Comparison of ENCODE assay signal across 8 mouse cellular contexts in genomic region chr9:66069583-66069982, GRCm38 (mm10). TPM values are rescaled to one million over a fixed set of nuclear protein-coding genes. Genes with fewer than 3 reads are reported as not detected.
DNase-seq lines count a peak whose midpoint lies in the region; ATAC-seq lines count a peak whose summit lies in the region.

Snx22 (minus strand) TSS chr9:66069719.

- H3K9me3 ChIP-seq in forebrain, embryonic 10.5 days = peaks cover 6% of the 10 kb centered on the region; the same call in 1 of the 2 replicates
- H3K9me3 ChIP-seq in heart, embryonic 14.5 days (ENCODE audit: control insufficient read depth, low read length) = no peaks in the 10 kb centered on the region
- H3K9me3 ChIP-seq in liver, embryonic 16.5 days (replicated peaks; ENCODE audit: control insufficient read depth, low read length) = no peaks in the 10 kb centered on the region
- H3K9me3 ChIP-seq in neural tube, embryonic 11.5 days (ENCODE audit: control insufficient read depth, low read length) = no peaks in the 10 kb centered on the region
- H3K9me3 ChIP-seq in stomach, embryonic 15.5 days = no peaks in the 10 kb centered on the region

- peak within 1 kb of the TSS; percentile 64 for H3K4me3 ChIP-seq in forebrain, embryonic 10.5 days
- peak within 1 kb of the TSS; percentile 51 to 53 for H3K4me3 ChIP-seq in heart, embryonic 14.5 days (ENCODE audit: control insufficient read depth in 1 of 2, insufficient read depth in 1 of 2, low read depth in 1 of 2, low read length in 2 of 2)
- H3K4me3 ChIP-seq in liver, embryonic 16.5 days (ENCODE audit: low read depth, low read length) = peak within 1 kb of the TSS; percentile 86
- peak within 1 kb of the TSS; percentile 45 for H3K4me3 ChIP-seq in neural tube, embryonic 11.5 days (ENCODE audit: low read depth, low read length)
- peak within 1 kb of the TSS; percentile 48 for H3K4me3 ChIP-seq in stomach, embryonic 15.5 days (replicated peaks)

- DNase-seq in CD8-positive naive resting alpha-beta T cell, adult 2 months (ENCODE audit: low read depth in 2 of 2, low spot score in 2 of 2) = peak; percentile 38 to 60
- DNase-seq in c-Kit-positive CD71-negative TER-119-negative erythroid progenitor cells, embryonic 14.5 days (ENCODE audit: low read depth) = peak; percentile 83
- peak; percentile 74 for DNase-seq in forebrain, embryonic 10.5 days (ENCODE audit: extremely low spot score, low spot score)
- peak; percentile 89 for DNase-seq in kidney, postnatal 10 days
- DNase-seq in neural tube, embryonic 11.5 days (ENCODE audit: low spot score) = peak; percentile 83

- H3K4me1 ChIP-seq in forebrain, embryonic 10.5 days = peaks cover 21% of the 10 kb centered on the region
- H3K4me1 ChIP-seq in heart, embryonic 14.5 days (ENCODE audit: control insufficient read depth in 2 of 2, insufficient read depth in 2 of 2, low read length in 2 of 2) = peaks cover 6 to 12% of the 10 kb centered on the region in 2 experiments
- H3K4me1 ChIP-seq in liver, embryonic 16.5 days (ENCODE audit: control insufficient read depth, low read depth, low read length) = peaks cover 23% of the 10 kb centered on the region
- H3K4me1 ChIP-seq in neural tube, embryonic 11.5 days (ENCODE audit: control insufficient read depth, insufficient read depth, low read length) = no peaks in the 10 kb centered on the region
- H3K4me1 ChIP-seq in stomach, embryonic 15.5 days = peaks cover 6% of the 10 kb centered on the region

- ATAC-seq in heart, embryonic 14.5 days (ENCODE audit: insufficient number of reproducible peaks, insufficient read depth, low FRiP score, low read depth) = peak; percentile 76
- ATAC-seq in liver, embryonic 16.5 days (ENCODE audit: low read depth) = peak; percentile 97
- peak; percentile 53; the same call in 1 of the 2 replicates for ATAC-seq in neural tube, embryonic 11.5 days (ENCODE audit: insufficient read depth, low FRiP score, low TSS enrichment)
- peak; percentile 97 for ATAC-seq in stomach, embryonic 15.5 days (ENCODE audit: insufficient read depth, low FRiP score, low read depth)

- WGBS in forebrain, embryonic 10.5 days = under 1% methylated on average over 22 of the region's 22 CpGs
- under 1% methylated on average over 21 of the region's 22 CpGs for WGBS in heart, embryonic 14.5 days
- WGBS in liver, embryonic 16.5 days (ENCODE audit: insufficient replicate concordance) = 0% methylated on average over 22 of the region's 22 CpGs
- WGBS in neural tube, embryonic 11.5 days = 0% methylated on average over 22 of the region's 22 CpGs
- WGBS in stomach, embryonic 15.5 days = 2% methylated on average over 22 of the region's 22 CpGs

- peaks cover 50% of the 10 kb centered on the region for H3K27me3 ChIP-seq in forebrain, embryonic 10.5 days (ENCODE audit: poor library complexity, severe bottlenecking)
- H3K27me3 ChIP-seq in heart, embryonic 14.5 days (ENCODE audit: control insufficient read depth, insufficient read depth, low read length) = peaks cover 20% of the 10 kb centered on the region; the same call in 1 of the 2 replicates
- peaks cover 13% of the 10 kb centered on the region for H3K27me3 ChIP-seq in liver, embryonic 16.5 days (ENCODE audit: control insufficient read depth, insufficient read depth, low read depth, low read length)
- peaks cover 26% of the 10 kb centered on the region for H3K27me3 ChIP-seq in neural tube, embryonic 11.5 days (ENCODE audit: control insufficient read depth, insufficient read depth, low read length)
- peaks cover 11% of the 10 kb centered on the region; the same call in 1 of the 2 replicates for H3K27me3 ChIP-seq in stomach, embryonic 15.5 days (replicated peaks)

- peak within 1 kb of the TSS; percentile 99 for H3K4me2 ChIP-seq in heart, embryonic 14.5 days (ENCODE audit: low read length)
- H3K4me2 ChIP-seq in liver, embryonic 16.5 days (ENCODE audit: low read depth, low read length) = peak within 1 kb of the TSS; percentile 91
- peak within 1 kb of the TSS; percentile 85 for H3K4me2 ChIP-seq in neural tube, embryonic 11.5 days (ENCODE audit: low read depth)
- peak within 1 kb of the TSS; percentile 98 for H3K4me2 ChIP-seq in stomach, embryonic 15.5 days

- peaks cover 28% of the 10 kb centered on the region for H3K36me3 ChIP-seq in forebrain, embryonic 10.5 days (replicated peaks)
- H3K36me3 ChIP-seq in heart, embryonic 14.5 days (ENCODE audit: control insufficient read depth, insufficient read depth, low read length) = peaks cover 25% of the 10 kb centered on the region
- H3K36me3 ChIP-seq in liver, embryonic 16.5 days (ENCODE audit: control insufficient read depth, insufficient read depth) = peaks cover 27% of the 10 kb centered on the region
- peaks cover 10% of the 10 kb centered on the region for H3K36me3 ChIP-seq in neural tube, embryonic 11.5 days (ENCODE audit: control insufficient read depth, insufficient read depth, low read length)
- peaks cover 21% of the 10 kb centered on the region for H3K36me3 ChIP-seq in stomach, embryonic 15.5 days

- peak within 1 kb of the TSS; percentile 54 for H3K27ac ChIP-seq in forebrain, embryonic 10.5 days
- no peak within 1 kb of the TSS for H3K27ac ChIP-seq in heart, embryonic 14.5 days (replicated peaks in 1 of 2; ENCODE audit: control insufficient read depth in 1 of 2, insufficient read depth in 1 of 2, low read depth in 2 of 2, low read length in 2 of 2)
- peak within 1 kb of the TSS; percentile 84 for H3K27ac ChIP-seq in liver, embryonic 16.5 days (ENCODE audit: low read length)
- no peak within 1 kb of the TSS for H3K27ac ChIP-seq in neural tube, embryonic 11.5 days (ENCODE audit: low read depth, low read length)
- no peak within 1 kb of the TSS for H3K27ac ChIP-seq in stomach, embryonic 15.5 days

- H3K9ac ChIP-seq in heart, embryonic 14.5 days (ENCODE audit: low read length) = peak within 1 kb of the TSS; percentile 66
- peak within 1 kb of the TSS; percentile 91 for H3K9ac ChIP-seq in liver, embryonic 16.5 days (ENCODE audit: low read depth, low read length)
- peak within 1 kb of the TSS; percentile 47 for H3K9ac ChIP-seq in neural tube, embryonic 11.5 days (ENCODE audit: low read length)
- H3K9ac ChIP-seq in stomach, embryonic 15.5 days = peak within 1 kb of the TSS; percentile 13; the same call in 1 of the 2 replicates

RNA-seq across cellular contexts. Expression of gene Snx22, which starts in this region (rescaled TPM):
- 2.1 and 2.6 TPM in 2 replicates for polyA plus RNA-seq in forebrain, embryonic 10.5 days (2016; fragmentation: Nextera tagmentation; extraction: Ambion mirVana)
- polyA plus RNA-seq in heart, embryonic 14.5 days (2014; fragmentation: Nextera tagmentation; extraction: Ambion mirVana) = 1.2 and 1.6 TPM in 2 replicates
- 30.5 and 31.3 TPM in 2 replicates for polyA plus RNA-seq in liver, embryonic 16.5 days (2015; fragmentation: Nextera tagmentation; extraction: Ambion mirVana)
- 3.4 and 4.9 TPM in 2 replicates for polyA plus RNA-seq in neural tube, embryonic 11.5 days (2014; fragmentation: Nextera tagmentation; extraction: Ambion mirVana)
- polyA plus RNA-seq in stomach, embryonic 15.5 days (2015; fragmentation: Nextera tagmentation; extraction: Ambion mirVana) = 2.2 and 4.6 TPM in 2 replicates

Comparison
In these comparisons a context has a peak if more than half of its experiments do, and no peak if none do; other contexts are left out.
1. H3K27ac ChIP-seq: peak in forebrain, embryonic 10.5 days (single experiment) and liver, embryonic 16.5 days (single experiment); none in heart, embryonic 14.5 days (0 of 2), neural tube, embryonic 11.5 days (single experiment) and stomach, embryonic 15.5 days (single experiment).
2. H3K9ac ChIP-seq: peak in every context shown above with its lines; median percentile 91 in liver, embryonic 16.5 days; 66 in heart, embryonic 14.5 days; 47 in neural tube, embryonic 11.5 days; 13 in stomach, embryonic 15.5 days.
3. Peak in every context shown above with its lines, with median percentiles within 50 percentile points of each other: DNase-seq, H3K4me3 ChIP-seq, ATAC-seq and H3K4me2 ChIP-seq.